Comparison of ENCODE assay signal across 8 mouse cellular contexts in the genomic region with DNA sequence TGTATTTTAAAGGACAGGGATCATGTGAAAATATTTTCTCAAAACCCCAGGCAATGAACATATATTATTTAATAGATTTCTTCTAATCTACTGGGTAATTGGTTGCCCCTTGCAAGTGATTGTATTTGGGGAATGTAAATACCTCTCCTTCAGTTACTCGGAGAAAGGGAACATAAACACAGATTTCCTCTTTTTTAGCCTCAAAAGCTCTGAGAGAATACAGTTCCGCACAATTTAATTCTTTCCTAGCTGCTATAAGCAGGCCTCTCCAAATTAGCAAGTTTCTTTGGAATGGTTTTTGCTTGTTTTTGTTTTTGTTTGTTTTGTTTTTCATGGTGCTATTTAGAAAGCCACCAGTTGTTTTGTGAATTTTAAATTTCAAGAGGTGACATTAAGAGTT. TPM values are rescaled to one million over a fixed set of nuclear protein-coding genes. Genes with fewer than 3 reads are reported as not detected.
DNase-seq lines count a peak whose midpoint lies in the region; ATAC-seq and TF ChIP-seq lines count a peak whose summit lies in the region.

No protein-coding gene starts in this region.

- no peaks in the 10 kb centered on the region for H3K27me3 ChIP-seq in kidney, adult 2 months (replicated peaks; ENCODE audit: control insufficient read depth, insufficient read depth, low read length)
- H3K27me3 ChIP-seq in embryonic facial prominence, embryonic 10.5 days (replicated peaks; ENCODE audit: low read depth, poor library complexity, severe bottlenecking): 0 out of 2 replicates have a peak, but pooled peaks cover 10% of the 10 kb centered on the region
- 0 out of 2 replicates have a peak, but pooled peaks cover 3% of the 10 kb centered on the region for H3K27me3 ChIP-seq in intestine, embryonic 14.5 days (replicated peaks; ENCODE audit: control insufficient read depth, insufficient read depth, low read length)
- no peaks in the 10 kb centered on the region for H3K27me3 ChIP-seq in midbrain, postnatal 0 days (ENCODE audit: insufficient read depth, low read length)

- no peak for TF ChIP-seq CTCF in kidney, adult 2 months (conservative IDR thresholded peaks at IDR 0.05; ENCODE audit: insufficient read depth, insufficient read length, low read depth, low read length)
- TF ChIP-seq CTCF in midbrain, postnatal 0 days (IDR thresholded peaks at IDR 0.05): no peak

- H3K4me2 ChIP-seq in intestine, embryonic 14.5 days (ENCODE audit: low read length): peak overlapping the region; percentile 61
- H3K4me2 ChIP-seq in midbrain, postnatal 0 days (ENCODE audit: low read depth, low read length, poor library complexity, severe bottlenecking): peak overlapping the region; percentile 68

- peak overlapping the region; percentile 87 for H3K9ac ChIP-seq in intestine, embryonic 14.5 days (ENCODE audit: low read length)
- H3K9ac ChIP-seq in midbrain, postnatal 0 days (replicated peaks; ENCODE audit: low read length, poor library complexity, severe bottlenecking): peak overlapping the region; percentile 86

- no peak for DNase-seq in kidney, adult 2 months
- no peak for DNase-seq in kidney, adult 11 months
- no peak for DNase-seq in embryonic facial prominence, embryonic 10.5 days (ENCODE audit: low spot score)
- DNase-seq in intestine, embryonic 14.5 days (ENCODE audit: low spot score): no peak
- DNase-seq in midbrain, postnatal 0 days (ENCODE audit: low spot score): no peak
- DNase-seq in thymus, postnatal 0 days (ENCODE audit: low spot score): no peak
- no peak for DNase-seq in adipocyte (ENCODE audit: low spot score)
- DNase-seq in thymus, postnatal 25 days: no peak

- TF ChIP-seq POLR2A in kidney, adult 2 months (IDR thresholded peaks at IDR 0.05; ENCODE audit: low read depth, low read length): no peak

- WGBS in kidney, adult 2 months: 67% methylated on average over 2 of the region's 2 CpGs
- 50% methylated on average over 2 of the region's 2 CpGs for WGBS in embryonic facial prominence, embryonic 10.5 days
- 40% methylated on average over 2 of the region's 2 CpGs for WGBS in intestine, embryonic 14.5 days
- 34% methylated on average over 2 of the region's 2 CpGs for WGBS in midbrain, postnatal 0 days

- H3K4me3 ChIP-seq in kidney, adult 2 months (ENCODE audit: insufficient read depth, low read depth, low read length): peak overlapping the region; percentile 88
- H3K4me3 ChIP-seq in embryonic facial prominence, embryonic 10.5 days: peak overlapping the region; percentile 90
- peak overlapping the region; percentile 84 for H3K4me3 ChIP-seq in intestine, embryonic 14.5 days (ENCODE audit: low read depth, low read length)
- peak overlapping the region; percentile 95 for H3K4me3 ChIP-seq in midbrain, postnatal 0 days (ENCODE audit: low read depth, low read length)

- ATAC-seq in intestine, embryonic 14.5 days (replicated peaks; ENCODE audit: low FRiP score, low TSS enrichment, low read depth): no peak
- no peak for ATAC-seq in midbrain, postnatal 0 days (ENCODE audit: low FRiP score)

- H3K27ac ChIP-seq in kidney, adult 2 months (ENCODE audit: insufficient read depth, low read depth, low read length): no peak overlapping the region
- no peak overlapping the region for H3K27ac ChIP-seq in embryonic facial prominence, embryonic 10.5 days (replicated peaks)
- H3K27ac ChIP-seq in intestine, embryonic 14.5 days (ENCODE audit: low read depth): no peak overlapping the region
- peak overlapping the region; percentile 79; the same call in 1 of the 2 replicates for H3K27ac ChIP-seq in midbrain, postnatal 0 days (ENCODE audit: low read depth, low read length)

- H3K9me3 ChIP-seq in embryonic facial prominence, embryonic 10.5 days: no peaks in the 10 kb centered on the region
- H3K9me3 ChIP-seq in intestine, embryonic 14.5 days (ENCODE audit: control insufficient read depth, low read length): no peaks in the 10 kb centered on the region
- no peaks in the 10 kb centered on the region for H3K9me3 ChIP-seq in midbrain, postnatal 0 days (ENCODE audit: low read length)

- H3K36me3 ChIP-seq in kidney, adult 2 months (ENCODE audit: control insufficient read depth, insufficient read depth, low read length): no peaks in the 10 kb centered on the region
- no peaks in the 10 kb centered on the region for H3K36me3 ChIP-seq in embryonic facial prominence, embryonic 10.5 days (replicated peaks)
- no peaks in the 10 kb centered on the region for H3K36me3 ChIP-seq in intestine, embryonic 14.5 days (ENCODE audit: control insufficient read depth, insufficient read depth, low read length)
- H3K36me3 ChIP-seq in midbrain, postnatal 0 days (ENCODE audit: insufficient read depth, low read length): no peaks in the 10 kb centered on the region

- H3K4me1 ChIP-seq in kidney, adult 2 months (ENCODE audit: control insufficient read depth, insufficient read depth, low read length): peaks cover 4% of the 10 kb centered on the region; the same call in 1 of the 2 replicates
- H3K4me1 ChIP-seq in embryonic facial prominence, embryonic 10.5 days: peaks cover 22% of the 10 kb centered on the region
- no peaks in the 10 kb centered on the region; the same call in 1 of the 2 replicates for H3K4me1 ChIP-seq in intestine, embryonic 14.5 days (replicated peaks; ENCODE audit: control insufficient read depth, insufficient read depth, low read length)
- H3K4me1 ChIP-seq in midbrain, postnatal 0 days (ENCODE audit: insufficient read depth, low read length): 0 out of 2 replicates have a peak, but pooled peaks cover 5% of the 10 kb centered on the region

RNA-seq across cellular contexts. Expression of a gene that starts 1.1 kb away (rescaled TPM):
- polyA plus RNA-seq in kidney, adult 2 months (2012; rRNA removed): 3.2 and 4.3 TPM in 2 replicates
- polyA plus RNA-seq in embryonic facial prominence, embryonic 10.5 days (2016; fragmentation: Nextera tagmentation; extraction: Ambion mirVana): 5.1 and 6.0 TPM in 2 replicates
- 6.7 and 7.6 TPM in 2 replicates for polyA plus RNA-seq in intestine, embryonic 14.5 days (2014; fragmentation: Nextera tagmentation; extraction: Ambion mirVana)
- total RNA-seq in midbrain, postnatal 0 days (2014; rRNA removed): 43.2 and 52.1 TPM in 2 replicates
- 7.1 and 8.8 TPM in 2 replicates for polyA plus RNA-seq in midbrain, postnatal 0 days (2015; fragmentation: Nextera tagmentation; extraction: Ambion mirVana)
- 5.0 and 5.3 TPM in 2 replicates for polyA plus RNA-seq in thymus, postnatal 0 days (2015; fragmentation: Nextera tagmentation; extraction: Ambion mirVana)
